Mouse (Mus musculus) inflammation-experienced regulatory T-cells, adult 6 months (primary cell): ENCODE results near the gene Sel1l2. TPM values are rescaled to one million over a fixed set of nuclear protein-coding genes. Genes with fewer than 3 reads are reported as not detected.

Experiments
- ATAC-seq: one replicate; pipeline ENCODE4 v1.8.0; 2017
- polyA plus RNA-seq, 3 experiments: library from polyadenylated mRNA; unstranded; fragments of 100-300 nt; shearing (Covaris generic); gene quantifications; one replicate each; pipeline ENCODE4 v1.2.1; 2017

The Sel1l2 gene
- polyA plus RNA-seq: not detected

- ATAC-seq: no peak
These were observed at the start of gene Sel1l2 for GRCm38 (mm10) chr2:140389525-140389924. Sel1l2 (minus strand) TSS chr2:140389706.

- ATAC-seq: no peak
These were observed 49.6 kb upstream of the Sel1l2 start for GRCm38 (mm10) chr2:140439081-140439480.

- peak; percentile 64 for ATAC-seq
These were observed 37.8 kb upstream of the Sel1l2 start for GRCm38 (mm10) chr2:140427283-140427682.

- no peak for ATAC-seq
These were observed 36.3 kb upstream of the Sel1l2 start for GRCm38 (mm10) chr2:140425844-140426243.

- no peak for ATAC-seq
These were observed 6.3 kb upstream of the Sel1l2 start for GRCm38 (mm10) chr2:140395744-140396231.

- ATAC-seq: peak; percentile 92
These were observed 5.7 kb upstream of the Sel1l2 start, which contains the start of gene Macrod2 for GRCm38 (mm10) chr2:140395179-140395578. Macrod2 (plus strand) TSS chr2:140395309.

- no peak for ATAC-seq
These were observed 24.7 kb downstream of the Sel1l2 start for GRCm38 (mm10) chr2:140364804-140365203.

- no peak for ATAC-seq
These were observed 29.6 kb downstream of the Sel1l2 start for GRCm38 (mm10) chr2:140359905-140360304.

GRCm38 (mm10) chr2:140342394-140342793 lies 47.1 kb downstream of the Sel1l2 start:
- no peak for ATAC-seq

GRCm38 (mm10) chr2:140330508-140331306 lies 58.8 kb downstream of the Sel1l2 start:
- ATAC-seq: no peak

GRCm38 (mm10) chr2:140302976-140303708 lies 86.4 kb downstream of the Sel1l2 start:
- ATAC-seq: no peak

- ATAC-seq: no peak
These were observed 92.4 kb downstream of the Sel1l2 start for GRCm38 (mm10) chr2:140297155-140297554.

- ATAC-seq: no peak
These were observed 95.7 kb downstream of the Sel1l2 start for GRCm38 (mm10) chr2:140293820-140294219.

- ATAC-seq: no peak
These were observed 108.7 kb downstream of the Sel1l2 start for GRCm38 (mm10) chr2:140280808-140281207.

GRCm38 (mm10) chr2:140255595-140256141 lies 133.8 kb downstream of the Sel1l2 start:
- ATAC-seq: no peak

- no peak for ATAC-seq
These were observed 135.2 kb downstream of the Sel1l2 start for GRCm38 (mm10) chr2:140254256-140254655.

- no peak for ATAC-seq
These were observed 146.4 kb downstream of the Sel1l2 start for GRCm38 (mm10) chr2:140243105-140243504.

- no peak for ATAC-seq
These were observed 147.1 kb downstream of the Sel1l2 start for GRCm38 (mm10) chr2:140242398-140242797.

GRCm38 (mm10) chr2:140237245-140237644 lies 152.3 kb downstream of the Sel1l2 start:
- no peak for ATAC-seq

GRCm38 (mm10) chr2:140230295-140230694 lies 159.2 kb downstream of the Sel1l2 start:
- no peak for ATAC-seq

- no peak for ATAC-seq
These were observed 169.2 kb downstream of the Sel1l2 start for GRCm38 (mm10) chr2:140220325-140220724.

GRCm38 (mm10) chr2:140215965-140216364 lies 173.5 kb downstream of the Sel1l2 start:
- ATAC-seq: no peak

- no peak for ATAC-seq
These were observed 174.1 kb downstream of the Sel1l2 start for GRCm38 (mm10) chr2:140215415-140215814.
